Mouse (Mus musculus) heart, adult 2 months (tissue): ENCODE measurements at regions not wholly inside any gene's neighbourhood (a gene's known extent, or its start where the extent isn't known, plus 50 kb on each side); places are given as distances from the start of the nearest gene placed in this dataset.

Experiments used
- DNase-seq, 2 experiments: peaks; one replicate each; pipeline ENCODE4 v3.0.0; 2021
- H3K27ac ChIP-seq: fragments of 200-600 bp; 2 replicates; pipeline ENCODE4 v1.8.1; 2022
- H3K27me3 ChIP-seq: fragments of 200-500 bp; 2 replicates; pipeline ENCODE4 v1.6.1; 2012; ENCODE audit warnings: mild to moderate bottlenecking, low read length, inconsistent platforms, mixed read lengths; ENCODE audit not compliant: control insufficient read depth, insufficient read depth
- H3K36me3 ChIP-seq: fragments of 200-500 bp; 2 replicates; pipeline ENCODE4 v1.6.1; 2012; ENCODE audit warnings: low read length, inconsistent platforms; ENCODE audit not compliant: control insufficient read depth, insufficient read depth
- H3K4me1 ChIP-seq: fragments of 200-500 bp; 2 replicates; pipeline ENCODE4 v1.6.1; 2011; ENCODE audit warnings: low read length; ENCODE audit not compliant: control insufficient read depth, insufficient read depth
- H3K4me3 ChIP-seq: fragments of 200-600 bp; 2 replicates; pipeline ENCODE4 v1.8.1; 2022
- H3K79me2 ChIP-seq: fragments of 200-500 bp; replicated peaks from 2 replicates; pipeline ENCODE4 v1.6.1; 2012; ENCODE audit warnings: mild to moderate bottlenecking, inconsistent platforms, low read length, moderate library complexity, mixed read lengths; ENCODE audit not compliant: control insufficient read depth, insufficient read depth
- H3K9ac ChIP-seq: fragments of 200-500 bp; 2 replicates; pipeline ENCODE4 v1.6.1; 2012; ENCODE audit warnings: low read depth, mild to moderate bottlenecking, control low read depth, inconsistent platforms, low read length, mixed read lengths
- CTCF ChIP-seq: fragments of 200-600 bp; IDR thresholded peaks from 2 replicates; pipeline ENCODE4 v1.8.1; 2022; ENCODE audit warnings: antibody characterized with exemption, mild to moderate bottlenecking, moderate library complexity
- EP300 ChIP-seq: fragments of 200-500 bp; IDR thresholded peaks from 2 replicates; pipeline ENCODE4 v1.6.1; 2011; ENCODE audit warnings: low read depth, low read length, control low read depth; ENCODE audit not compliant: insufficient read depth
- POLR2A ChIP-seq: fragments of 200-500 bp; IDR thresholded peaks from 2 replicates; pipeline ENCODE4 v1.6.1; 2011; ENCODE audit warnings: mild to moderate bottlenecking, low read depth, low read length, control low read depth; ENCODE audit not compliant: insufficient read depth
- WGBS: fragments of 180-500 bp; shearing (Covaris S2); methylation state at CpG from one replicate; pipeline ENCODE4 v1.1.7; 2018; 5-methylcytosine and 5-hydroxymethylcytosine counted together
- intact Hi-C: fragments of 180-260 bp; cut with DNase I; formaldehyde crosslinking; loops from one replicate; pipeline ENCODE4 v1.15.1; 2025

DNA sequence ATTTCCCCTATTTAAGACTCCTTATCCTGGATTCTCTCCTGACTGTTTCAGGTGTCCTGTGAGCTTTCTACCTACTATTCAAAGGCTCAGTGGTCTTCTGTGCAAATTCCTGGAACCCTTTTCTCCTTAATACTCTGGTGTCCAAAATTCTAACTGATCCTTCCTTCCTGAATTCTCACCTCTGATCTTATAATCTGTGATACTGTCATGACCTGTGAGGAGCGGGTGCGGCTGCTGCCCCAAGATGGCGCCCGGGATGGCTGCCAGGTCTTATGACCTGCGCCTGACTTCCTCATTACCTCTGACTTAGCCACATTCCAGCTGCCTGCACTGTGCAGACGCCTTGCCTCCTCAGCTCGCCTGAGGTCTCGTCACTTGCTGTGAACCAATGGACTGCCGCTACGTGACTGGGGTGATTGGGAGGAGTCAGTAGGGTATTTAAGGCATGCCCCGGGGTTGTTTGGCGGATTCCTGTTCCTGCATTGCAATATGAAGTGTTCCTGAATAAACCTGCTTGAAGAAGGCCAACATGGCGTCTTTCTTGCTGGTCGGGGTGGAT is 131.2 kb downstream of the Ptbp2 start:
- no peak for DNase-seq
- H3K36me3 ChIP-seq, result no peaks in the 10 kb centered on the region
- WGBS, result 88% methylated on average over 14 of the region's 14 CpGs
- H3K4me3 ChIP-seq, result no peak overlapping the region
- intact Hi-C loops, result no loop called here
- no peaks in the 10 kb centered on the region for H3K79me2 ChIP-seq
- no peak overlapping the region for H3K9ac ChIP-seq
- TF ChIP-seq CTCF (no peak), EP300 (no peak), POLR2A (no peak)
- H3K27ac ChIP-seq, result no peak overlapping the region
- no peaks in the 10 kb centered on the region for H3K4me1 ChIP-seq
- no peaks in the 10 kb centered on the region for H3K27me3 ChIP-seq

DNA sequence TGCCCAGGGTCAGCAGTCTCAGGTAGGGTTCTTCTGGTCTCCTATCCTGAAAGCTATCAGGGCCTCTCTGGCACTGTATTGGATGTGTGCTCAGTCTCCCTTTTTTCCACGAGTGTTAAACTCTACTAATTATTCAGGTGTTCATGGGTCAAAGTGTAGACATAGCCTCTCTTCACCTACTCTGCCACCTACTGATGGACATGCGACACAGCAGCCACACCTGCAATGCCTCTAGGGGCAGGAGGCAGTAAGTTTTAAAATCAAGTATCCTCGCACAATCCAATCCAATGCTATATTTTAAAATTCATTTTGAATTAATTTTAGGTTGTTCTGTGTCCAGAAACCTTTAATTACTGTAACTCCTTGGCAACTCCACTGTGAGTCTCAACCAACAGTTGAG is 145.6 kb downstream of the Ptbp2 start:
- intact Hi-C loops, result no loop called here
- Histone ChIP-seq H3K4me1 (no peaks in the 10 kb centered on the region), H3K27me3 (no peaks in the 10 kb centered on the region), H3K9ac (no peak overlapping the region), H3K4me3 (no peak overlapping the region), H3K27ac (no peak overlapping the region), H3K36me3 (no peaks in the 10 kb centered on the region), H3K79me2 (no peaks in the 10 kb centered on the region)
- 58% methylated on average over 3 of the region's 3 CpGs for WGBS
- TF ChIP-seq CTCF (0 out of 2 replicates have a peak, but pooled peaks have one; percentile 19), POLR2A (no peak)
- no peak for DNase-seq

DNA sequence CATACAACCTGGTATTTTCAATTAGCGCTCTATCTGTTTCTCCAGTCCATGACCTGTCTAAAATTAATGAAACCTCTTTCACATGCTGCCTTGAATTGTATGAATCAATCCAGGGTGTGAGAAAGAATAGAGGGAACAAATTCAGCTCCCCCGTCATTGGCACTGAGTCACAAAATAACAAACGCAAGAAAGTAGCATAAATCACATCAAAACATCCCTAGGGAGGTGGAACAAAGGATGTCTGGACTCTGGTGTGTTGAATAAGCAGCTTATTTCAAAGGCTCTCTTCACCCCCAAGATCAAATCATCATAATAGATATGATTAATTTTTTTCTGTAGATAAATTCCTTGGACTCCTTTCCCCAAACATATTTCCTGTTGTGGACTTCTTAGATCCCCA is 148.6 kb downstream of the Ptbp2 start:
- no peak overlapping the region for H3K4me3 ChIP-seq
- DNase-seq, result no peak
- no peak overlapping the region for H3K27ac ChIP-seq
- no peaks in the 10 kb centered on the region for H3K36me3 ChIP-seq
- intact Hi-C loops, result no loop called here
- 59% methylated on average over 3 of the region's 3 CpGs for WGBS
- H3K79me2 ChIP-seq, result no peaks in the 10 kb centered on the region
- H3K9ac ChIP-seq, result no peak overlapping the region
- H3K27me3 ChIP-seq, result no peaks in the 10 kb centered on the region
- no peak for TF ChIP-seq EP300
- TF ChIP-seq CTCF, result no peak
- no peaks in the 10 kb centered on the region for H3K4me1 ChIP-seq

DNA sequence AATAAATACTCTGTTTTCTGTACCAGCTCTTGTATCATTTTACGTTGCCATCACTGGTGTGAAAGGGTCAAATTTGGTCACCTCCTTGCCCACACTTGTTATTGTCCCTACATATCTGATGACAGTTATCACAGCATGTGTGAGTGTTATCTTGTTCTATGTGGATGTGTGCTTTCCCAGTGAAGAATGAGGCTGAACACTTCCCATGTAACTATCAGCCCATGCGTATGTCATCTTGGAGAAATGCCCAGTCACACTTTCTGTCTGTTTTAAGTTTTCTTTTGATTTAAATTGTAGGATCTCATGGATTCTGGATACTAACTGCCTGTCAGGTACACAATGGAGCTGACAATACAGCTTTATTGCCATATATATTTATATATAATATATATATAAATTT is 150.8 kb downstream of the Ptbp2 start:
- Histone ChIP-seq H3K9ac (no peak overlapping the region), H3K4me3 (no peak overlapping the region), H3K79me2 (no peaks in the 10 kb centered on the region), H3K27me3 (no peaks in the 10 kb centered on the region), H3K4me1 (no peaks in the 10 kb centered on the region), H3K27ac (no peak overlapping the region), H3K36me3 (no peaks in the 10 kb centered on the region)
- TF ChIP-seq POLR2A, result no peak
- no peak for TF ChIP-seq CTCF
- no peak for TF ChIP-seq EP300
- no peak for DNase-seq
- 63% methylated on average over 2 of the region's 2 CpGs for WGBS
- intact Hi-C loops, result no loop called here

DNA sequence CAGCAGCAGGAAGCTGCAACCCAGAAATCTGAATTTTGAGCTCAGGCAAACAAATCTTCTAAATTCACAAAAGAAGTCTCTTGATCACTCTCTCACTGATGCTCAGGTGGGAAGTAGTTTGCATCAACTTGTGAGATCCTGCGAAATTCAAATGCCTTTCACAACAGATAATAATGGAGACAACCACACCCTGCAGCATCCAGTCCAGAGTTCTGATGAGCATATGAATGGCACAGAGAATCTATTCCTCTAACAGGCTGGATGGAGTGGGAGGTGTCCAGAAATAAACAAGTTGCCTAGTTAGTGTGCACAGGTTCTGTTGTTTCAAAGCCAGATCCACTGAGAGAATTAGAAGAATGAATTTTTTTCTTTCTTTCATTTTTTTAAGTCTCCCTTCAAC is 178.2 kb downstream of the Ptbp2 start:
- intact Hi-C loops, result no loop called here
- WGBS, result 72% methylated on average over 1 of the region's 1 CpGs
- DNase-seq, result no peak

DNA sequence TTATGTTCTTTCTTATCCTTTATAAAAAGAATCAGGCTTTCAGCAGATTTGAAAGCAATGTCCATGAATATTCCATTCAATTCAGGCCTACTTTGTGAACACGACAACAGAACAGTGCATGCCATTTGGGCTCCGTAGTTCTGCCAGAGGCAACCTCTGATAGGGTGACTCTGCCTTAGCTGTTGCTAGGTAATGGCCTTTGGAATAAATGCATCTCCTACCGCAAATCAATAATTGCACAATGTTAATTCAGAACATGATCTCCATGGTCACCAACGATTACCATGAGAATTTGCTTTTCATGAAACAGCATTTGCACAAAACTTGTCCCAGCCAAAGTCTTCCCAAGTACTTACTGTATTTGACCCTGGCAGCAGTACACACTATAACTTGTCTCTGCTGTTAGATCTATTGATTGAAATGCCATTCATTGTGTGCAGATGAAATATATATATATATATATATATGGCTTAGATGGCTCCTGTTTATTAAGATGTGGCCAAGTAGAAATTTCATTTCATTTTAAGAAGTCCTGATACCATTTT is 195.3 kb downstream of the Ptbp2 start:
- no peak for TF ChIP-seq CTCF
- TF ChIP-seq EP300, result no peak
- TF ChIP-seq POLR2A, result no peak
- Histone ChIP-seq H3K79me2 (no peaks in the 10 kb centered on the region), H3K36me3 (no peaks in the 10 kb centered on the region), H3K4me1 (no peaks in the 10 kb centered on the region), H3K4me3 (no peak overlapping the region), H3K9ac (no peak overlapping the region), H3K27ac (no peak overlapping the region), H3K27me3 (no peaks in the 10 kb centered on the region)
- no peak for DNase-seq
- 84% methylated on average over 4 of the region's 4 CpGs for WGBS
- intact Hi-C loops, result no loop called here

More for the DNA sequence above, 178.2 kb downstream of the Ptbp2 start:
- Histone ChIP-seq H3K9ac (no peak overlapping the region), H3K36me3 (no peaks in the 10 kb centered on the region), H3K27ac (no peak overlapping the region), H3K27me3 (no peaks in the 10 kb centered on the region), H3K4me3 (no peak overlapping the region), H3K4me1 (no peaks in the 10 kb centered on the region), H3K79me2 (no peaks in the 10 kb centered on the region)
- no peak for TF ChIP-seq POLR2A
- TF ChIP-seq CTCF, result no peak
- no peak for TF ChIP-seq EP300
